Mouse (Mus musculus) midbrain, embryonic 12.5 days (tissue): ENCODE results near the gene Bet1l. TPM values are rescaled to one million over a fixed set of nuclear protein-coding genes. Genes with fewer than 3 reads are reported as not detected.
A peak's percentile ranks its signal among the peaks of the same experiment; 100 is the strongest.

ENCODE experiments used
- ATAC-seq: fragments of 200-750 bp; cut with Nextera tagmentation; 2 replicates; pipeline ENCODE4 v1.8.0; 2017; ENCODE audit warnings: low read depth, moderate TSS enrichment, moderate library complexity; ENCODE audit not compliant: low FRiP score
- H3K27ac ChIP-seq: fragments of 300-500 bp; sonication (generic); replicated peaks from 2 replicates; pipeline ENCODE4 v1.5.1; 2016; ENCODE audit warnings: mild to moderate bottlenecking
- H3K27me3 ChIP-seq: fragments of 300-500 bp; sonication (generic); 2 replicates; pipeline ENCODE4 v1.6.1; 2016; ENCODE audit warnings: mild to moderate bottlenecking
- H3K36me3 ChIP-seq: fragments of 300-500 bp; sonication (generic); 2 replicates; pipeline ENCODE4 v1.6.1; 2016
- H3K4me1 ChIP-seq: fragments of 300-500 bp; sonication (generic); 2 replicates; pipeline ENCODE4 v1.6.1; 2016
- H3K4me2 ChIP-seq: fragments of 300-500 bp; sonication (generic); replicated peaks from 2 replicates; pipeline ENCODE4 v1.6.1; 2016; ENCODE audit warnings: mild to moderate bottlenecking, moderate library complexity
- H3K4me3 ChIP-seq: fragments of 300-500 bp; sonication (generic); 2 replicates; pipeline ENCODE4 v1.5.1; 2016; ENCODE audit warnings: mild to moderate bottlenecking
- H3K9ac ChIP-seq: fragments of 300-500 bp; sonication (generic); replicated peaks from 2 replicates; pipeline ENCODE4 v1.6.1; 2016; ENCODE audit warnings: mild to moderate bottlenecking, moderate library complexity
- H3K9me3 ChIP-seq: fragments of 300-500 bp; sonication (generic); 2 replicates; pipeline ENCODE4 v1.6.1; 2016; ENCODE audit warnings: mild to moderate bottlenecking
- WGBS: fragments of 180-500 bp; shearing (Covaris S2); methylation state at CpG from one replicate; pipeline ENCODE4 v1.1.7; 2016; 5-methylcytosine and 5-hydroxymethylcytosine counted together
- polyA plus RNA-seq: library from polyadenylated mRNA; unstranded; fragments of >200 nt; fragmentation: Nextera tagmentation; extraction: Ambion mirVana; gene quantifications from 2 replicates; pipeline ENCODE4 v1.2.1, GENCODE M21; 2016

Gene Bet1l
- polyA plus RNA-seq, 1 experiment from 2014 or later: 30.9 TPM

DNA sequence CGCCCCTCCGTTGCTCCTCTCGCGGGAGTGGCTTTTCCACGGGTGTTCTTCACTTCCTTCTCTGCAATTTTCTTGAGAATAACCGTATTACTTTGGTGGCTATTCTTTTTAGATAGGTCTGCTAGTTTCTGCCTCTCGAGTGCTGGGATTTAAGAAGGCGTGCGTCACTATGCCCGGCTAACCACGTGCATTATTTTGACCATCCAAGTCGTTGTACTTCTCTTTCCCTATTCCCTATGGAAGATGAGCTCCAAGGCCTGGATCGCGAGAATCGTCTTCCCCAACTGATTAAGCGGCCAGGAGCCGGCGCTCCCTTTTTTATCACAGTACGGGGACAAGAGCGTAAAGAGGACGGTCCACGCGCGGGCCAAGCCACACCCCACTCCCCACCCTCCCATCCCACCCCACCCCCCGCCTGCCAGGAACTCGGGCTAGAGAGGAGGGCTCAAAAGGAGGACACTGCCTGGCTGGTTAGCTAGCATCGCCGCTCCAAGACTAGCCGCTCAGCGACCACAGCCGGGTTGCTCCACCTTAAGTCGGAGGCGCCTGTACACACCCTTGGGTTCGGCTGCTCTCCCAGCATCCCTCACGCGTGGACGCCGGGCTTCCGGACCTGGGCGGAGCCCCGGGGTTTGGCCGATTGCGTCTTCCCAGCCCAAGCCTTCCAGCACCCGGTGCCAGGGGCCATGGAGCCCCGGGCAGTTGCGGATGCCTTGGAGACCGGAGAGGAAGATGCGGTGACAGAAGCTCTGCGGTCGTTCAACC lies 410 bp downstream of the Bet1l start, which contains the start of gene Ric8a:
Gene Ric8a, plus strand, starts transcription at position 173 of the 765 bp plus-strand sequence.
- H3K4me3 ChIP-seq: peak within 1 kb of the TSS; percentile 81
- ATAC-seq: peak; percentile 79
- no peaks in the 10 kb centered on the region for H3K27me3 ChIP-seq
- H3K36me3 ChIP-seq: peaks cover 64% of the 10 kb centered on the region
- peak within 1 kb of the TSS; percentile 99 for H3K4me2 ChIP-seq
- peak within 1 kb of the TSS; percentile 93 for H3K9ac ChIP-seq
- H3K4me1 ChIP-seq: peaks cover 32% of the 10 kb centered on the region
- no peaks in the 10 kb centered on the region for H3K9me3 ChIP-seq
- under 1% methylated on average over 50 of the region's 50 CpGs for WGBS
- H3K27ac ChIP-seq: peak within 1 kb of the TSS; percentile 90

DNA sequence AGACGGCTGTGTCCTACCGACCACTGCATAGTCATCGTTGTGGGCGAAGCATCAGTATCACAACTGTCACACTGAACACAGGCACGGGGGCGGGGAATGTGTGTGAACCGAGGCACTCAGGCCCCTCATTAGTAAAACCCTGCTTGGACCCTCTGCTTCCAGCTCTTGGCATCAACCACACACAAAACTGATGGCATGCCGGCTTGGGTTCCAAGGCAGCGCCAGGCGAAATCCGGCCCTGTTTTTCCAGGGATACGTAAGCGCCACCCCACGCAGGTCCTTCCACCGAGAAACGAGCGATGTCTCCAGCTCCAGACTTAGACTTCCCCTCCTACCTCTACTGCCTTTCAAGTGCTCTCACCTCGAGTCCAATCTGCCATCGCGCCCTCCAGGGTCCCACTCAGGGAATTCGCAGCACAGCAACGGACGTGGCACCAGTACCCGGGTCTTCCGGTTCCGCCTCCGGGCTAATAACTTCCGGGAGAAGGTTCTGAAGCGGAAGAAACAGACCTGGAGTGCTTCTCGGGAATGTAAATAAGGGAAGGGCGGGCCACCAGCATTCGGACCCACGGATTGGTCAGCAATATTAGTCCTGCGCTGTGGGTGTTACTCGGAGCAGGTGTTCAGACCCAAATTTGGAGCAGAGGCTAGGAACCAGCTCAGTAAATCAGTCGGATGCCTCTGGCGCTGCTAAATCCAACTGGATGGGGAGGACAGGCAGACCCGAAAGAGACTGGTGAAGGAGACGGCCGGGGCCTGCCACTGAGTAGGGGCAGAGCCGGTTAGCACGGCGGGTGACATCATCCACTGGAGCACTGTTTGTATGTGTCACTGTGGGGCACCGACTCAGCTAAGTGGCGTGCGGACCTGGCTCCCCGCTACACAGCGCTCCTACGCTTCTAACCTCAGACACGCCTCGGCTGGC lies 1.3 kb downstream of the Bet1l start, which contains the start of gene Gm45785:
Gene Gm45785, minus strand, starts transcription at position 472 of the 925 bp plus-strand sequence.
- peaks cover 32% of the 10 kb centered on the region for H3K4me1 ChIP-seq
- peaks cover 61% of the 10 kb centered on the region for H3K36me3 ChIP-seq
- peak within 1 kb of the TSS; percentile 99 for H3K4me2 ChIP-seq
- peak within 1 kb of the TSS; percentile 93 for H3K9ac ChIP-seq
- 1% methylated on average over 51 of the region's 51 CpGs for WGBS
- no peaks in the 10 kb centered on the region for H3K27me3 ChIP-seq
- H3K27ac ChIP-seq: peak within 1 kb of the TSS; percentile 90
- peak; percentile 80 for ATAC-seq
- H3K4me3 ChIP-seq: peak within 1 kb of the TSS; percentile 81
- H3K9me3 ChIP-seq: no peaks in the 10 kb centered on the region

DNA sequence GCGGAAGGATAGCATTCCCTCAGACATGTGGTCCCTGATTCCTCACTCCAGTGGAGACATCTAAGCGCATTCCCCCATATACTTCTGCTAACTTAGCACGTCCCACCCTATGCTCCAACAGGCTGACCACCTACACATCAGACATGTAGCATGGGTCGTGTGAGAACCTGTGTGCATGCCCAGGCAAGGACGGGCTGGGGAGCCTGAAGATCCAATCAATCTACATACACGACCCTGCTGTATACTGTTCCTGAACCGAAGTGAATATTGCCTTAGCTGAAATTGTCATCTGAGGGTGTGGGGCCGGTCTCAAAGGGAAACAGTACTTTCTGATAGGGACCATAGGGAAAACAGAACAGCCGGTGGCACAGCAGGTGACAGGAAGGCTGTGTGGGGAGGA lies 2.2 kb downstream of the Bet1l start:
- Histone ChIP-seq H3K4me1 (peaks cover 32% of the 10 kb centered on the region), H3K4me2 (peak overlapping the region; percentile 99), H3K9me3 (no peaks in the 10 kb centered on the region), H3K36me3 (peaks cover 52% of the 10 kb centered on the region), H3K4me3 (peak overlapping the region; percentile 81), H3K27me3 (no peaks in the 10 kb centered on the region), H3K27ac (no peak overlapping the region), H3K9ac (peak overlapping the region; percentile 93)
- ATAC-seq: no peak
- 79% methylated on average over 9 of the region's 9 CpGs for WGBS

DNA sequence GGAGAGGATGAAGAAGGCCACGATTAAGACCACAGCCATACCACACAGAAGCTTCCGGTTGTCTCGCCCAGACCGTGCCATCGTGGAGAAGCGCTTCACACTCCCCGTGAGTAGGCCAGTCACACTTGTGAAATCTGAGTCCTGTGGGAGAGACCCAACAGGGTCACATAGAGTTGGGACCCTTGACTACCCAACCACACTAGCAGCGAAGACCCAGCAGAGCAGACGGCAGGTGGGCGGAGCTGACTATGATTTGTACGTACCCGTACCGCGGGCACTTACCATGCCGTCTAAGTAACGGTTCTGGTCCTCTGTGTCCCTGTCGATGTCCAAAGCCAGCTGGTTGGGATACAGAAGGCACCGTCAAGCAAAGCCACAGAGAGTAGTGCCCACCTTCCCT lies 2.9 kb downstream of the Bet1l start:
- no peaks in the 10 kb centered on the region for H3K9me3 ChIP-seq
- H3K9ac ChIP-seq: no peak overlapping the region
- peaks cover 29% of the 10 kb centered on the region for H3K4me1 ChIP-seq
- no peak overlapping the region for H3K27ac ChIP-seq
- no peak overlapping the region for H3K4me2 ChIP-seq
- H3K4me3 ChIP-seq: no peak overlapping the region
- no peaks in the 10 kb centered on the region for H3K27me3 ChIP-seq
- 95% methylated on average over 18 of the region's 18 CpGs for whole genome bisulfite sequencing
- H3K36me3 ChIP-seq: peaks cover 46% of the 10 kb centered on the region
- no peak for ATAC-seq

DNA sequence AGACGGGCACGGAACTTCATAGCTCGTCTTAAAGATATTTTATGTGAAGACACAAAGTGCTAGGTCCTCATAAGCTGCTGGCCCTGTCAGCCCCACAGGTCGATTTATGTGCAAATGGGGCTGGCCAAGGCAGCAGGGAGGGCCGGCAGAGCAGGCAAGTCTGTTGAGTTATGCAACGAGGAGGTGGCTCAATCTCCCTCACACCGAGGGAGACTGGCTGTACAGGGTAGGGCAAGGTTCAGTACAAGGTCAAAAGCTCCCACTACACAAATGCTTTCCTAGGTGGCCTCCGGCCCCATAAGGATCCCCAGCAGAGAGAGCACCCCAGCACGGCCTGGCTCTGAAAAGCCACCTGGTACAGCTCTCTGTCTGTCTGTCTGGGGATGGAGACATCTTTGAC lies 4.0 kb downstream of the Bet1l start:
- no peaks in the 10 kb centered on the region for H3K27me3 ChIP-seq
- H3K9me3 ChIP-seq: no peaks in the 10 kb centered on the region
- H3K4me1 ChIP-seq: peaks cover 18% of the 10 kb centered on the region
- no peak overlapping the region for H3K27ac ChIP-seq
- H3K4me3 ChIP-seq: no peak overlapping the region
- ATAC-seq: no peak
- WGBS: 89% methylated on average over 9 of the region's 9 CpGs
- H3K36me3 ChIP-seq: peaks cover 35% of the 10 kb centered on the region
- no peak overlapping the region for H3K4me2 ChIP-seq
- H3K9ac ChIP-seq: no peak overlapping the region

DNA sequence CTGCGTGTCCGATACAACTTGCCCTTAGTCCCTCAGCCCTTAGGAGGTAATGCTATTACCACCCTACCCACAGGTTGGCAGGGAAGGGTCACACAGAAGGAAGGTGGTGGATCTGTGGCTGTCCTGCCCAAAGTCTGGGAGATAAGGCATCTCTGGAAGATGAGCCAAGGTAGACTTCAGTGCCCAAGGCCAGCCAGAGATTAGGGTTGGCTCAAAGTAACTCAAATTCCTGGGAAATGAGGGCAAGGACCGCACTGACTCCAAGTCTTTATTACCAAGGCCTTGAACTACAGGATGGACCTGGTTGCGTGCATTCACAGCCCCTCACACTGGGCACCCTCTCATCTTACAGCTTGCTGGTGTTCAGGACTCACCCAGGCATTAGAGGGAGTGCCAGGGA lies 5.5 kb downstream of the Bet1l start:
- peaks cover 10% of the 10 kb centered on the region for H3K4me1 ChIP-seq
- no peak overlapping the region for H3K9ac ChIP-seq
- WGBS: 98% methylated on average over 4 of the region's 4 CpGs
- H3K27me3 ChIP-seq: no peaks in the 10 kb centered on the region
- no peak for ATAC-seq
- no peak overlapping the region for H3K27ac ChIP-seq
- H3K9me3 ChIP-seq: no peaks in the 10 kb centered on the region
- no peak overlapping the region for H3K4me2 ChIP-seq
- peaks cover 34% of the 10 kb centered on the region for H3K36me3 ChIP-seq
- no peak overlapping the region for H3K4me3 ChIP-seq

DNA sequence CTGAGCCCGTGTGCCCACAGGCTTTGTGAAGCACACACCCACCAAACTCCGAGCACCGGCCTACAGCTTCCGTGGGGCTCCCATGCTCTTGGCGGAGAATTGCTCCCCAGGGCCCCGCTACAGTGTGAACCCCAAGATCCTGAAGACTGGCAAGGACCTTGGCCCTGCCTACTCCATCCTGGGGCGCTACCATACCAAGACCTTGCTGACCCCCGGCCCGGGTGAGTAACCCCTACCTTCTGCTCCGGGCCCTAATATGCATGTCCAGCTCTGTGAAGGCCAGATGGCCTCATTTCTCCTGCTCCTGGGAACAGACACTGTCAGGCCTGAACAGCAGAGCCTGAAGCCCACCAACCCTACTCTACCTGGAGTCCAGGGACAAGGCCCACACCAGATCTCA lies 8.8 kb downstream of the Bet1l start:
- H3K27ac ChIP-seq: no peak overlapping the region
- 91% methylated on average over 10 of the region's 10 CpGs for WGBS
- H3K4me1 ChIP-seq: no peaks in the 10 kb centered on the region
- H3K9me3 ChIP-seq: no peaks in the 10 kb centered on the region
- H3K9ac ChIP-seq: no peak overlapping the region
- peaks cover 22% of the 10 kb centered on the region for H3K36me3 ChIP-seq
- no peak for ATAC-seq
- no peak overlapping the region for H3K4me3 ChIP-seq
- peaks cover 10% of the 10 kb centered on the region for H3K27me3 ChIP-seq
- no peak overlapping the region for H3K4me2 ChIP-seq

DNA sequence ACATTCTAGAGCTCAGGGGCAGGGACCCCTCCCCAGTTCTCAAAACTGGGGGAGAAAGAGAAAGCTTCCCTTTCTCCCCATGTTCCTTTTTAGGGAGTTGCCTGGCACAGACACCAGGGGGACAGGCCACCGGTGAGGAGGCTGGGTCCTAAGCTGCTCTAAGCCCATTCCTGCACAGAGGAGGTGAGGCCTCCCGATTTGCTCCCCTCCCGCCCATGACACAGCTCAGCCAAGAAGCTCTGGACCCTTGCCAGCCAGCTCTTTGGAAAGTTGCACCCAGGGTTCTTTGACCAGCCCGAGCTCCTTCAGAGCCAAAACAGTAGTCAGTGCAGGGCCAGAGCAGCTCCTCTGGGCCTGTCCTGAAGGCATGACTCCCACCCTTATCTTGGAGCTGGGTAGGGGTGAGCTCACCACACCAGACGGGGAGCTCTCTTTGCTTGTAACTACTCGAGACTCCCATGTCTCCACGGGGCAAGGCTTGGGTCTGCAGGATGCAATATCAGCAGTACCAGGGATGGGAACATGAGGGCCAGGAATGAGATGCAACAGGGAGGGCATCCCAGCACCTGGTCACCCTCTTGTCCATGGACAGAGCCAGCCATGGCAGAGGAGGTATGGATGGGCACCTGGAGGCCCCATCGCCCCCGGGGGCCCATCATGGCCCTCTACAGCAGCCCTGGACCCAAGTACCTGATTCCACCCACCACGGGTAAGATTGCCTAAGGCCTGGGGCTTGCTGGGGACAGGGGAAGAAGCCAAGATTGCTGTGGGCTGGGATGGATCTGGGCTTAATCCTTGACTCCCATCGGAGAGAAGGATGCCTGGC lies 9.4 kb downstream of the Bet1l start, which contains the start of gene Odf3:
Gene Odf3, plus strand, starts transcription at position 51 of the 826 bp plus-strand sequence.
- Histone ChIP-seq H3K4me1 (no peaks in the 10 kb centered on the region), H3K36me3 (peaks cover 16% of the 10 kb centered on the region), H3K4me3 (no peak within 1 kb of the TSS), H3K27me3 (peaks cover 16% of the 10 kb centered on the region), H3K4me2 (no peak within 1 kb of the TSS), H3K9ac (no peak within 1 kb of the TSS), H3K27ac (no peak within 1 kb of the TSS), H3K9me3 (no peaks in the 10 kb centered on the region)
- no peak for ATAC-seq
- WGBS: 72% methylated on average over 11 of the region's 11 CpGs

DNA sequence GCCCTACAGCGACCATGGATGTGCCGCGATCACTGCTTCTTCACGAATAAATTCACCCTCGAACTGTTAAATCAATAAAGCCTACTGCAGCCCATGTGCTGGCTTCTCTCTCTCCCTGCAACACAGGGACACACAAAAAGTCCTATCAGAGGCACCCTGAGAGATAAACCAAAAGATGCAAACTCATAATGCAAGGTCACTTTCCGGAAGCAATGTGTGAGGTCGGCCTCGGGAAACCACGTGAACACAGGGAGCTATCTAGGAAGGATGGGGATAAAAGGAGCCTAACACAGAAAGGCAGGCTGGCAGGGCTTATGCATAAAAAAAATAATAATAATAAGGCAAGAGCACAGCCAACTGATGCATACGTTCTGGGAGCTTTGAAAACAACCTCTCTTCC lies 10.7 kb downstream of the Bet1l start:
- no peak overlapping the region for H3K9ac ChIP-seq
- 87% methylated on average over 10 of the region's 10 CpGs for WGBS
- H3K27me3 ChIP-seq: peaks cover 26% of the 10 kb centered on the region
- no peak overlapping the region for H3K4me2 ChIP-seq
- no peaks in the 10 kb centered on the region for H3K9me3 ChIP-seq
- no peak for ATAC-seq
- 0 out of 2 replicates have a peak, but pooled peaks cover 3% of the 10 kb centered on the region for H3K36me3 ChIP-seq
- H3K4me1 ChIP-seq: no peaks in the 10 kb centered on the region
- no peak overlapping the region for H3K27ac ChIP-seq
- H3K4me3 ChIP-seq: no peak overlapping the region

DNA sequence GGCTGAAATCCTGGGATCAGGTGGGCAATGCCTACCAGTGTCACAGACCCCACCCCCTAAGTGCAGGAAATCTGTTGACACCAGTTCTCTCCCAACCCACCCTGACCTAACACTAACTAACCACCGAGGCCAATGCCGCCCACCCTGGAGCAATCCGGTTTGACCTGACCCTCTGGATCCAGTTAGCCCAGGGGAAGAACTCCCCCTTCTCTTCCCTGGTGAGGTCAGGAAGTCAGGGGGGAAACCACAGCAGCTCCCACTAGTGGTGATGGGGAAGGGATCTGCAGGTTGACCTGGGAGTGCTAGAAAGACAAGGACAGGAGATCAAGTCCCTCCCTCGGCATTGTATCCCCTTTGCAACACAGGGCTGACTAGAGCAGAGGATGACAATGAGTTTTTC lies 11.7 kb downstream of the Bet1l start:
- H3K27ac ChIP-seq: no peak overlapping the region
- H3K9ac ChIP-seq: no peak overlapping the region
- no peak for ATAC-seq
- no peaks in the 10 kb centered on the region for H3K4me1 ChIP-seq
- WGBS: 63% methylated on average over 4 of the region's 4 CpGs
- H3K4me2 ChIP-seq: no peak overlapping the region
- H3K36me3 ChIP-seq: no peaks in the 10 kb centered on the region
- H3K4me3 ChIP-seq: no peak overlapping the region
- peaks cover 36% of the 10 kb centered on the region for H3K27me3 ChIP-seq
- no peaks in the 10 kb centered on the region for H3K9me3 ChIP-seq

DNA sequence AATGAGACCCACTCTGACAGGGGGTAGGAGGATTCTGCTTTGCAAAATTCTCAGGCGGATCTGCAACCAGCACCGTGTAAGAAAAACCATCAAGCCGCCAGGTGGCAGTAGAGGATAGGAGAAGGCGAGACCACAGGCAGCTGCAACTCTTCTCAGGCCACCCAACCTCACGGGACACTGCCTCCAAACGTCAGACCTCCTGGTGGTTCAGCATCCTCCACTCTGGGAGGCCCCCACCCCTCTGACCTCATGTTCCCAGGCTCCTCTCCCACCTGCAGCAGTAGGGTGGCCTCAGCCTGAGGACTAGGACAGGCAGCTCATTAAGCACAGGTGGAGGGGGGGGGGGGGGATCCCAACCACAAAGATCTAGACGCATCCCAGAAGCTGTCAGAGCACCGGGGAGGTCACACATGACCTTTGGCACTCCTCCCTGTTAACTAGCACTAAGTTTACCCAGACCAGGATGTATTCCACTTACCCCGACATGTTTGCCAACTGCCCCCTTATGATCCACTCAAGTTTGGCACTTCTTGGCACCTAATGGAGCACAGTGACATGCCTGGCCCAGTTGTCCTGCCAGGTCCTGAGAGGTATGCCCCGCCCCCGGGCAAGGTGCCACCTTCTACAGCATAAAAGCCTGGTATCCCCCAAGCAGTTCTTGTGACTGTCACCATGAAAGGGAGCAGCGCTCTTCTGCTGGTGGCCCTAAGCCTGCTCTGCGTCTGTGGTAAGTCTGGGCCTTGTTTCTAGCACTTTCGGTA lies 12.3 kb downstream of the Bet1l start, which contains the start of gene Scgb1c1:
Gene Scgb1c1, plus strand, starts transcription at position 643 of the 761 bp plus-strand sequence.
- no peak within 1 kb of the TSS for H3K9ac ChIP-seq
- H3K27ac ChIP-seq: no peak within 1 kb of the TSS
- 30% methylated on average over 14 of the region's 14 CpGs for WGBS
- H3K4me3 ChIP-seq: no peak within 1 kb of the TSS
- no peaks in the 10 kb centered on the region for H3K4me1 ChIP-seq
- H3K27me3 ChIP-seq: peaks cover 42% of the 10 kb centered on the region
- no peaks in the 10 kb centered on the region for H3K36me3 ChIP-seq
- no peaks in the 10 kb centered on the region for H3K9me3 ChIP-seq
- peak; percentile 78 for ATAC-seq
- no peak within 1 kb of the TSS for H3K4me2 ChIP-seq
